Mouse (Mus musculus) liver, adult 2 months (tissue): ENCODE data around the gene Smad3.

Experiments used
- CTCF ChIP-seq: fragments of 200-500 bp; IDR thresholded peaks from 2 replicates; pipeline ENCODE4 v1.5.1; 2011; ENCODE audit warnings: low read depth, low read length, control low read depth
- POLR2A ChIP-seq: fragments of 200-500 bp; IDR thresholded peaks from 2 replicates; pipeline ENCODE4 v1.6.1; 2011; ENCODE audit warnings: low read length, control low read depth; ENCODE audit not compliant: insufficient read depth; ENCODE audit errors: extremely low read depth

DNA sequence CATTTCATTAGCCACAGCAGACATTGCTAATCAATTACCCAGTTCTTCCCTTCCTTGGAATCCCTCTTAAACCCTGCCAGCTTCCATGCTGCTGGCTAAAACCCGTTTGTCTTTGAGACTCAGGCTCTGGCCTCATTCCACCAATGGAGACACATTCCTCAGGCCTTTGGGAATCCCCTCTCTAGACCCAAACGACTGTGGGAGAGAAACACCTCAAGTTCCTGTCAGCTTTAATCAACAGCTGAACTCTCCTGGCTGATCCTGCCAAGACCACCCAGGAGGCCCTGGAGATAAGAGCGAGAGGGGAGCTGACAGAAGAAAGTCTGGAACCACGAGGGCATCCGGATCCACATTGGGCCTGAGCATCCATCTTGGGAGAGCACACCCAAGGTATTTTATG lies 13.9 kb upstream of the Smad3 start:
- TF ChIP-seq POLR2A, result no peak
- no peak for TF ChIP-seq CTCF
